Mouse (Mus musculus): Measurements from ENCODE around the gene Edem1.

Gene Edem1

DNA sequence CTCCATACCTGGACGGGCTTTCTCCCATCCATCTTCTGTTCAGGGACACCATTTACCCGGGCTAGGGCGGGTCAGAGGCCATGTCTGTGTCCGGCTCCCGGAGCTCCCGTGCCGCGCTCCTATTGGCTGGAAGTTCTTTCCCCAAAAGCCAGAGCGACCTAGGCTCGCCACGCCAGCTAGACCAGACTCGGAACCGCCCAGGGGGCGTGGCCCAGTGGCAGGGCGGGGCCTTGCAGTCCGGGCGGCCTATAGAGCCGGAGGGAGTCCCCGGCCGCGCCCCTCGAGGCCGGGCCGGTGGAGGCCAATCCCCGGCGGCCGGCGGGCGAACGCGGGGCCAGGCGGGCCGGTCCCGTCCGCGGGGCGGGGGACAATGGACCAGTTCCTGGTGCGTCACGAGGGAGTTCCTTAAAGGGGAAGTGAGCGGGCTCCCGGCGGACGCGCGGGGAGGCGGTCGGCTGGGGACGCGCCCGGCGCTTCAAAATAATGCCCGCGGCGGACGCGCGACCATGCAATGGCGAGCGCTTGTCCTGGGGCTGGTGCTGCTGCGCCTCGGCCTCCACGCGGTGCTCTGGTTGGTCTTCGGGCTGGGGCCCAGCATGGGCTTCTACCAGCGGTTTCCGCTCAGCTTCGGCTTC is at the start of gene Edem1:
TSS of gene Edem1 (plus strand) at position 408 of the 635 bp plus-strand sequence.
- DNase-seq (ENCODE audit: low read depth, low spot score), result peak; percentile 98

DNA sequence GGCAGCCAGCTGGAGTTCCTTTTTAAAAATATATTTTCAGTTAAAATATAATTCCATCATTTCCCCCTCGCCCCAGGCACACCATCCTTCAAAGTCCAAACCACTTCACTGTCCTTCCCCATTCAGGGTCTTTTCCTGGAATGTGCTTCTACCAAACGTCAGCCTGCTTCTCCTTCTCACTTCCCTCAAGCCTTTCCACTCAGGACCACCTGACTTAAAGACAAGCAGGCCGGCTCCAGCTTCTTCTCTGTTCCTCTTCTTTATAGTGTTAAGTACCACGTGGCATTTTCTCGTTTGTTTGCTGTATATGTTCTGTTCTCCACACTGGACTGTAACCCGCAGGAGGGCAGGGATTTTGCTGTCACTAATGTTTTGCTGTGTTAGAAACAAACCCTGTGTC is 46.6 kb upstream of the Edem1 start:
- no peak for DNase-seq (ENCODE audit: low read depth, low spot score)

DNA sequence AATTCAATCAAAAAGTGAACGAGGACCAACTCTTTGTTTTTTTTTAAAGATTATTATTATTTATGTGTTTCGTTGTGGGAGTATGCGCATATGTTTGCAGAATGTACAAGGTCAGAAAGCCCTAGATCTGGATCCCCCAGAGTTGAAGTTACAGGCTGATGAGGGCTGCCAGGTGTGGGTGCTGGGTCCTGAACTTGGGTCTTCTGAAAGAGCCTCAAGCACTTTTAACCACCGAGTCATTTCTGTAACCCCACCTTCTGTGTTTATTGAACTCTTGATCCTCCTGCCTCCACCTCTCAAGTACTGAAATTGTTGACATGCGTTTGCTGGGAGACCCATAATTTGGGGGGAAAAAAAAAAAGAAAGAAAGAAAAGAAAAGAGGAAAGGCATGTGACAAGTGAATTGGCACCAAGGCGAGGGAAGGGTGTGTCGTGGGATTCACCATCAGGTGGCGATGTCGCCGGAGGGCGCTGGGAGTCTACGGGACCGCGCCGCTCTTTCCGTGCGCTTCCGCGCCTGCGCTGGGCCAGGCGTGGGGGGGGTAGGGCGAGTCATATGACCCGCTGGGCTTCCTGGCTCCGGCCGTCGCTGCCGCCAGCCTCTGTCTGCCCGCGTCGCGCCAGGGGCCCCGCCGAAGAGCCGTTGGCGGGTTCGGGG is 45.8 kb upstream of the Edem1 start, which contains the start of gene Arl8b:
TSS of gene Arl8b (plus strand) at position 574 of the 658 bp plus-strand sequence.
- peak; percentile 96 for DNase-seq (ENCODE audit: low read depth, low spot score)

DNA sequence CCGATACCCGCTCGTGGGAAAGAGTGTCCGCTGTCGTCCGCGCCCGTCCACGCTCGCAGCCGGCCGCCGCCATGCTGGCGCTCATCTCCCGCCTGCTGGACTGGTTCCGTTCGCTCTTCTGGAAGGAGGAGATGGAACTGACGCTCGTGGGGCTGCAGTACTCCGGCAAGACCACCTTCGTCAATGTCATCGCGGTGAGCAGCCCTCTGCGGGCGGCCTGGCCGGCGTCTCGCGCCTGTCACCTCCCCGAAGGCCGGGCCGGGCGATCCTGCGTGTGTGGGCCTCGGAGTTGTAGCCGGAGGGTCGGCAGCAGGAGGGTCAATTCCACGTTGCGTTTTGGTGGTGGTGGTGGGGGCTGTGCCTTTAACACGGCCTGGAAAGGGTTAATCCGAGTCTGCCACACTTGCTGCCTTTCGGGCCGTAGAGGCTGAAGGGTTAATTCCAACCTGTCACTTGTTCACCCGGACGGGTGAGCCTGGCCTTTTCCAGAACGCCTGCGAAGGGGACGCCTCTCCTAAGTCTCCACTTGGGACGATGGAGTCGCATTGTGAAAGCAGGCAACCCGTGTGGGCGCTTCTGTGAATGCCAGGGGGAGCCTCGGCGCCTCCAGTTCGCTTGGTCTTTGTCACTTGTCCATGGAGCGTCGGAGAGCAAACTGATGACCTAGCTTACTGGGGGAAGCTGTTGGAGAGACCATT is 45.1 kb upstream of the Edem1 start:
- peak; percentile 47 for DNase-seq (ENCODE audit: low read depth, low spot score)

DNA sequence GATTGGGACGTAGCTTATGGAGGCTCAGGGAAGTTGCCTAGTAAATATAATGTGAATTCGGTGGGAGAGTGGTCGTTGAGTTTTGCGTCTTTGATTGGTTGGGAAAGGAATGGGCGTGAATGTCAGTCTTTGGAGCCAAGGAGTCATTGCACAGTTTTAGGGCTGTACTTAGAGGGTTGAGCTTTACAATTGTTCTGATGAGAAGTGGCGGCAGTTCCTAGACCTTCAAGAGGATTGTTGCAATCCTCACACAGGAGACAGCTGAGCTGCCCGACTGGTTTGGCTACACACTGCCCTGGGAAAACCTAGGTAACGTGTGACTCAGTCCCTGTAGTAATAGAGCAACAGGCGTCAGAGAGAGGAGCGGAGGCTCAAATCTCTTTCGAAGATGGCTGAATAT is 44.4 kb upstream of the Edem1 start:
- no peak for DNase-seq (ENCODE audit: low read depth, low spot score)

DNA sequence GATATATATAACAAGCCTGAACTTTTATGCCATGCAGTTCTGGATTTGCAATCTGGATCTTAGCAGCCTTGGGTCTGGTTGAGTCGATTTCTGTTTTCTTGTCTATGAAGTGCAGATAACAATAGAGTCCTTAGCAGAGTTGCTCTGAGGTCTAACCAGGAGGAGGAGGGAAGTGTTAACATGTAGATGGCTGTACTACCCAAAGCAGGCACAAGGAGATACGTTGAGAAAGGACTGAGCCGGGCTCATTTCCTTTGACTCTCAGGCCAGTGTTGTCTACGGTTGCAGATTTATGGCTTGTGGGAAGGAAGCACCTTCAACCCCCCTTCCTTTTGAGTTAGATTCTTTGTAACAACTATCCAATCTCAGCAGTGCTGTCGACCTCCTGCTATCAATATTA is 43.6 kb upstream of the Edem1 start:
- DNase-seq (ENCODE audit: low read depth, low spot score), result peak; percentile 38

DNA sequence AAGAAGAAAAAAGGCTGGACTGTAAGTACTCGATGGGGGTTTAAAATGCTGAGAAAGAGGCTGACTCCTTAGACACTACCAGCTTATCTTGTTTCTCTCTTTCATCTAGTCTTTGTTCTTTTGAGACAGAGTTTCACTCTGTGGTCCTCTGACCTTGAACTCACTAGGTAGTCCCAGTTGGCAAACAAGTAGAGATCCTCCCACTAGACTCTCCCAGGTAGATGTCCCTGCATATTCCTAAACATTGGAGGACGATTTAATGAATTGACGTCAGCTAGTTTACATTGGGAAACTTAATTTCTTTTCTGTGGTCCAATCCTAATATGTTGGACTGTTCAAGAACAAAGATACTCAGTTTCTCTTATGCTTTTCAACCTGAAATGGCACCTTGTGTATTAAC is 42.9 kb upstream of the Edem1 start:
- no peak for DNase-seq (ENCODE audit: low read depth, low spot score)

DNA sequence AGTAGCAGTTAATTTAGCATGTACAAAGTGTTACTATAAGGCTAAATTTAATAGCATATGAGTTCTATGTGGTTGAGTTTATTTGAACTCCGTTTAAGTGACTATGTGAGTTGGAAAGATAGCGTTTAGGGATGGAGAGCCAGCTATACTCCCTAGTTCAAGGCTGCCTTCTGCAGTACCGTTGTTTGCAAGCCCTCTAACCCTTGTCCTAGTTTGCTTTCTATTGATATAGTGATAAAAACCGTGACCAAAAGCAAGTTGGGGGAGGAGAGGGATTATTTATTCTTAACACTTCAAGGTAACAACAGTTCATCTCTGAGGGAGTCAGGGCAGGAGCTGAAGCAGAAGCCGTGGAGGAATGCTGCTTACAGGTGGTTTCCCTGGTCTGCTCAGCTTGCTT is 36.9 kb upstream of the Edem1 start:
- DNase-seq (ENCODE audit: low read depth, low spot score), result no peak

DNA sequence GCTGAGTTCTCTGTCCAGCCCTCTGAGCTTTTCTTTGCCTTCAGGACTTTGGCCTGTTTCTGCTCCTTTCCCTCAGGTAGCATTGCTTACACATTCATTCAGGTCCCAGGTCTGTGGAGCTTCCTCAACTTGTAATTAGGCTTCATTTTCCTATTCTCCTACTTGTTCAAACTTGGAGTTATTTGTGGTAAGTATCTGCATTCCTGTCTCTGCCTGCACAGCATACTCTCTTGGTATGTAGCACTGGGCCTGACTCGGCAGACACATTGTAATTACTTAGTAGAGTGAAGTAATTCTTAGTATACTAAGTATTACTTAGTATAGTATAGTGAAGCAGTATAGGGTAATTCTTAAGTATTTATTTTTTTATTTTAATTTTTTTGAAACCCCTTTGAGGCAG is 32.5 kb upstream of the Edem1 start:
- no peak for DNase-seq (ENCODE audit: low read depth, low spot score)

DNA sequence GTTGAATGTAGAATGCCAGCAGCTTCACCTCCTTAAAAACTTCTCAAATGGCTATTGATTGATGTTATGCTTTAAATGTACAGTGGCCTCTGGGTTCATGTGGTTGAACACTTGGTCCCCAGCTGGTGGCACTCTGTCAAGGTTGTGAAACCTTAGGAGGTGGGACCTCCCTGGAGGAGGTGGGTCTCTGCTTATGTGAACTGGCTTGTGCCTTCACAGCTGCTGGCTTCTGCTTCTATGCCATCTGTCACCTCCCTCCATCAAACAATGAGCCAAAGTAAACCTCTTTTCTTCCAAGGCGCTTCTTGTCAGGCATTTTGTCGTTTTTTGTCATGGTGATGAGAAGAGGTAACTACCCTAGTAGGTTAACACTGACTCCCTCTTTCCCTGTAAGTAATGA is 31.7 kb upstream of the Edem1 start:
- peak; percentile 50 for DNase-seq (ENCODE audit: low read depth, low spot score)

DNA sequence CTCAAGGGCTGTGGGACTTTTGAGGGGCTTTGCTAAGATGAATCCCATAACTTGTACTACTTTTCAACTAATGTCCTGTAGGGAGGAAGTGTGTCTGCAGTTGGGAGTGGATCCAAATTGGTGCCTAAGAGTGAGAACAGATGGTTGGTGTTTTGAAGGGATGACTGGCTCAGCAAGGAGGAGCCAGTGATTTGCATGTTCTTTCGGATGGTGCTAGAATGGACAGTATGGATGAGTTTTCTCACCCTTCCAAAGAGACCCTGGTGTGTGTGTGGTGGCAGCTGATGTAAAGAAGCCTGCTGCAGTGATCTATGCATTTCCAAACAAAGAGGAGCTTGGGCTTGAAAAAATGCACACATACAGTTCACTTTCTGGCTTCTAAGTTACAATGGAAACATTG is 23.2 kb upstream of the Edem1 start:
- peak; percentile 23 for DNase-seq (ENCODE audit: low read depth, low spot score)

DNA sequence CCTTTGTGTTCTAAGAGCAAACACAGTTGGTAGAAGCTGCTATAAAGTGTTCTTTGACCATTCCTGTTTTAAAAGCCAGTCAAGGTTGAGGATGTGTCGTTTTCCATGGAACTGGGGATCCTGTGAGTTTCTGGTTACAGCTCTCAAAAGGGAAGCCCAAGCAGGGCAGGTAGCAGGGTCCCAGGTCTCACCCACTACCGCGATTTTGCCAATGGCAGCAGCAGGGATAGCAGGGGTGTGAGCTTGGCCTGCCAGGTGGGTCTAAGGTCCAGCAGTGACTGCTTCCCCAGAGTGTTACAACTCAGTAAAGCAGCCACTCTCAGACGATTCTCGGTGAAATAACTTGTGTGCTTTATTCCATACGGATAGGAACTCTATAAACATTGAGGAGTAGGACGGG is 22.6 kb upstream of the Edem1 start:
- no peak for DNase-seq (ENCODE audit: low read depth, low spot score)

DNA sequence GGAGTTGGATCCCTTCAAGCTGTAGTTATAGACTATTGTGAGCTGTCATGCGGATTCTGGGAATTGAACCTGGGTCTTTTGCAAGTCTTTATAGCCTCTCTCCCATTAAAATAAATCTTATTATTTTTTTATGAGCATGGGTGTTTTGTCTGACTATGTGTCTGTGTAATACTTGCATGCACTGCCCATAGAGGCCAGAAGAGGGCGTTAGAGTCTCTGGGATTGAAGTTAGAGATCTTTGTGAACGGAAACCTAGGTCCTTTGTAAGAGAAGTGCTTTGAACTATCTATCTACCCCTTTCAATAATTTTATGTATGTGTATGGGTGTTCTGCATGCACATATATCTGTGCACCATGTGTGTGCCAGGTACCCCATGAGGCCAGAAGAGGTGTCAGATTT is 21.0 kb upstream of the Edem1 start:
- no peak for DNase-seq (ENCODE audit: low read depth, low spot score)

DNA sequence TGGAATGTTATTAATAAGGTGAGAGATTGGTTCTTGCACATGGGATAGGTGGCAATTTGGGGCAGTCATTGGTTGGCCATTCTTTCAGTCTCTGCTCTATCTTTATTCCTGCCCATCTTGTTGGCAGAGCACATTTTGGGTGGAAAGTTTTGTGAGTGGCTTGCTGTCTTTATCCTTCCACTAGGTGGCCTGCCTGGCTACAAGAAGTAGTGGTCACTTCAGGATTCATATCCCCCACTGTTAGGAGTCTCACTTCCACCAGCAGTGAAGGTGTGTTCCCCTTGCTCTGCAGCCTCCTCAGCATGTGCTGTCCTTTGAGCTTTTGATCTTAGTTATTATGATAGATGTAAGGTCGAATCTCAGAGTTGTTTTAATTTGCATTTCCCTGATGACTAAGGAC is 19.7 kb upstream of the Edem1 start:
- no peak for DNase-seq (ENCODE audit: low read depth, low spot score)

DNA sequence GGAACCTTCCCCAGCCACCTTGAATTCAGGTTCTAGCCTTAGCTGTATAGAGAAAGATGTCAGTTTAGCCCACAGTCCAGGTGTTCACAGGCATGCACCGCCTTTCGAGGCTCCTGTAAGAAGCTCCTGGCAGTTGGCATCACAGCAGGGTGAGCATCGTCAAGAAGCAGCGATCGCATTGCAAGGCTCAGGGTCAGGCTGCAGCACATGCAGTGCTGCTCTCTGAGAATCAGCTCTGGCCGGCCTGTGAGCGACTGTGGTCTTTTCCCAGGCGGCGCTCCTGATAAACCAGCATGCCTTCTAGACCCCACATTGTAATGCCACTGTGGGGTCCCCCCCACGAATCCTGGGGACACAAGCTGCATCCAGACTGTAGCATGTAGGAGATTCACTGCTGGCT is 18.2 kb upstream of the Edem1 start:
- DNase-seq (ENCODE audit: low read depth, low spot score), result no peak

DNA sequence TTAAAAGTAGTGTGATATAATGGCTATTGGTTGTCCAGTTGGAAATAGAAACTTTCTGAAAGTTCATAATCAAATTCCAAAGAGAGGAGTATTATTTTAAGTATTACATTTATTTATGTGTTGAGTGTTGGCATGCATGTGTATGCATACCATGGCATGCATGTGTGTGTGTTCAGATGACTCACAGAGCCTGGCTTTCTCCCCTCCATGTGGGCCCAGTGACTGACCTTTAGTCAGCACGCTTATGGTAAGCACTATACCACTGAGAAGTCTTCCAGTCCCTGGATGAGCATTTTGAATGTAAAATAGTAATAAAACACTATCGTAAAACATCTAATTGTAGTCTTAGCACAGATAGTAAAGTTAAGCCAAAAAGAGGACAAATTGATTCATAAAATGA is 16.3 kb upstream of the Edem1 start:
- no peak for DNase-seq (ENCODE audit: low read depth, low spot score)

DNA sequence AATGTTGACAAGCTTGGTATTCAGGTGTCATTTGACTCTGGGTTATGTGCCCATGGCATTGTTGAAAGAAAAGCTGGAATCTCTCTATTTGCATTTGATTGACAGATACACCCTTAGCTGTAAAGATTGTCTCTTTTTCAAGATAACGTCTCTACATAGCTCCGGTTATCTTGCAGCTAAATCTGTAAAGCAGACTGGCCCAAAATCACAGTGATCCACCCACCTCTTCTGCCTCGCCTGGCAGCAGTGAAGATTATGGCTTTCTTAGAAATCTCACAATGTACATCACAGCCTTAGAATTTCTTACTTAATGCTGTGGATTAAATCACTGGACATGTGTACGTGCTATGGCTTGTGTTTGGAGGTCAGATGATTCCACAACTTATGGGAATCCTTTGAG is 10.9 kb upstream of the Edem1 start:
- DNase-seq (ENCODE audit: low read depth, low spot score), result no peak

DNA sequence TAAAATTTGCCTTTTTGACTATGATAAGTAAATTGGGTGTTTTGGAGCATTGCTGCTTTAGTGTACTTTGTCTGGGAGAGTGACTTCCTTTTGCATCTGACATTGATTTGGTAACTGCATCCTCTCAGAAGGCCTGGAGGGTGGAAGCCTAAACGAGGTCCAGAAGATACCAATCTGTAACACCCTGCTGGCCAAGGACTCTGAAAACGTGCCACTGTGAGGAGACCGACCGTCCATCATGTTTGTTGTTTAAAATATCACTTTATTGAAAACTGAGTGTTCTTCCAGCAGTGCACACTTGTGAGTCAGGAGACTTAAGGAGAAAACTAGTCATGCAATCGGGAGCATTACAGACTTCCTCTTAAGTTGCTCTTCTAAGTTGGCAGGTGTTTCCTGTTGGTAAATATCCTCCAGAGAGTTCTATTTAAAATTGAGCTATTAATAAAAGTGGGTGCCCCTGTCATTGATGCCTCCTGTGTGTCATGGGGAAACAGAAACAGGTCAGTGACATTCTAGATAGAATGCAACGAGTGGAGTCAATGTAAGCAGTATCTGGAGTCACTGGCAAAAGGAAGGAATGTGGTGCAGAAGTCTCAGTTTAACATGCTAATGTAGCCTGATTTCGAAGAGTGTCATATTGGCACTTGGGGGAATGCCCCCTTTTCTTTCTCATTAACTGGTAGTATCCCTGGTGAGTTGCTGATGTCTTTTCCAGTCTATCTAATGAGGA is 3.5 kb upstream of the Edem1 start:
- no peak for DNase-seq (ENCODE audit: low read depth, low spot score)

DNA sequence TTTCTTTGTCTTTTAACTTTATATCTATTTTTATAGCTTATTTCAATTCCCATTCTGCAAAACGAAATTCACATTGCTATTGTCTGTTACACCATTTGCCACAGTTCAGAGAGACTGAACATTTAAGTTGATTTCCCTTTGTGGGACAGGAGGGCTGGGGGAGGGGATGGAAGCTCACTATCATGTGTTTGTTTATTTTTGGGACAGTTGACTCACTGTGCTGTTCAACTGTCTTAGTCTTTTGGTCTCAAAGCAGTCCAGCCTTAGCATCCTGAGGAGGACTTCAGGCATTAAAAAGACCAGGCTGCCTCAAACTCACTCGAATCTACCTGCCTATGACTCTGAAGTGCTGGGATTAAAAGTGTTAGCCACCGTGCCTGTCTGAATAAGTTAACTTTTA is 2.4 kb upstream of the Edem1 start:
- no peak for DNase-seq (ENCODE audit: low read depth, low spot score)

DNA sequence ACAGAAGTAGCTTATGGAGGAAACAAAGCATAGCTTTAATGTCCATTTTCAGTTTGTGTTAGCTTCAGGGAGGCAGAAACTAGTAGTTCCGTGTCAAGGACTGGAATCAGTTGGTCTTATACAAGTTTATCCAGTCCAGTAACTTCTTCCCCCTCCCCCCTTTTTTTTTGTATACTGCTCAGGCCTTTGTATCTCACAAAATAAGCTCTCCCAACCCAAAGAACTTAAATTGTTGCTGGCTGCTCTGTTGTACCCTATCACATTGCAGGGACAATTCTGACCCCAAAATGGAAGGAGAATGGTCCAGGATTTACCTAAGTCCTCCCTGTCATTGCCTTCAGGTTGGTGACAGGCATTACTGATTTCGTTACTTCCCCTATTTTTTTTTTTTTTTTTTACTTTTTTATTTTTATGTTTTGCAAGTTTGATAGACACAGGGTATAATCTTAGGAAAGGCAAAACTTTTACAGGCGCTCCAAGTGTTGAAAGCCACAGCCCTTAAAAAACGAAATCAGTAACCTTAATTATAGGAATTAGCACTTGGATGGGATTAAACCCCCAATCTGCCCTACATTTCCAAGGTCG is 1.0 kb upstream of the Edem1 start:
- DNase-seq (ENCODE audit: low read depth, low spot score), result no peak

DNA sequence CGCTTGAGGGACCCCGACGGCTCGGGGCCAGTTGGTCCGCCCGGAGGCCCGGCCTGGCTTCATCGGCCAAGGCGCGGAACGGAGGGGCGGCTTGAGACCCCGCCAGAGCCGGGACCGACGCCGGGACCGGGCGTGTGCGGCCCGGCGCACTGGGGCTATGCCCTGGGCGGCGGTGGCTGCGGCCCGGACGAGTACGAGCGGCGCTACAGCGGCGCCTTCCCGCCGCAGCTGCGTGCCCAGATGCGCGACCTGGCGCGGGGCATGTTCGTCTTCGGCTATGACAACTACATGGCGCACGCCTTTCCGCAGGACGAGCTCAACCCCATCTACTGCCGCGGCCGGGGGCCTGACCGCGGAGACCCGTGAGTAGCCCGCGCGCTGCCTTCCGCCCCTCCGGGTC is 431 bp downstream of the Edem1 start:
- DNase-seq (ENCODE audit: low read depth, low spot score), result peak; percentile 44
